Mouse (Mus musculus) erythroblast, adult 5-6 weeks (primary cell): ENCODE measurements around the gene Lrrc52. TPM values are rescaled to one million over a fixed set of nuclear protein-coding genes. Genes with fewer than 3 reads are reported as not detected.

Experiments used
- ATAC-seq: replicated peaks from 2 replicates; pipeline ENCODE4 v1.8.0; 2016; ENCODE audit warnings: moderate number of reproducible peaks, mild to moderate bottlenecking, moderate TSS enrichment, inconsistent platforms; ENCODE audit not compliant: poor library complexity, low FRiP score, severe bottlenecking
- total RNA-seq, 2 experiments: library from RNA; stranded (forward) in 1 of 2; stranded (reverse) in 1 of 2; fragments of 150-400 nt in 1 of 2; fragments of 200-764, 138-1000 nt in 1 of 2; gene quantifications; 2 replicates each; pipeline versions ENCODE4 v1.2.3 to v1.2.4; 2015 to 2017; ENCODE audit warnings: low replicate concordance in 2 of 2

The Lrrc52 gene
- total RNA-seq (2015; ENCODE audit: low replicate concordance) (not detected in 2 replicates), total RNA-seq (2017; ENCODE audit: low replicate concordance) (not detected in 2 replicates)

GRCm38 (mm10) chr1:167466765-167467426 is at the start of gene Lrrc52:
Gene Lrrc52, minus strand, starts transcription at chr1:167466780.
- no peak for ATAC-seq

- ATAC-seq: no peak
Observed at GRCm38 (mm10) chr1:167511621-167512020, 45.0 kb upstream of the Lrrc52 start.

- ATAC-seq: no peak
Observed at GRCm38 (mm10) chr1:167506048-167506447, 39.5 kb upstream of the Lrrc52 start.

GRCm38 (mm10) chr1:167505427-167505826 is 38.8 kb upstream of the Lrrc52 start:
- ATAC-seq: no peak

- no peak for ATAC-seq
Observed at GRCm38 (mm10) chr1:167499097-167499850, 32.7 kb upstream of the Lrrc52 start.

- ATAC-seq: no peak
Observed at GRCm38 (mm10) chr1:167497991-167498390, 31.4 kb upstream of the Lrrc52 start.

- no peak for ATAC-seq
Observed at GRCm38 (mm10) chr1:167497560-167497959, 31.0 kb upstream of the Lrrc52 start.

- ATAC-seq: no peak
Observed at GRCm38 (mm10) chr1:167491501-167491900, 24.9 kb upstream of the Lrrc52 start.

GRCm38 (mm10) chr1:167487933-167488332 is 21.4 kb upstream of the Lrrc52 start:
- no peak for ATAC-seq

GRCm38 (mm10) chr1:167486959-167487680 is 20.5 kb upstream of the Lrrc52 start:
- no peak for ATAC-seq

- no peak for ATAC-seq
Observed at GRCm38 (mm10) chr1:167482863-167483262, 16.3 kb upstream of the Lrrc52 start.

GRCm38 (mm10) chr1:167473585-167473984 is 7.0 kb upstream of the Lrrc52 start:
- no peak for ATAC-seq

- 0 out of 2 replicates have a peak, but pooled peaks have one; percentile 52 for ATAC-seq
Observed at GRCm38 (mm10) chr1:167467916-167468315, 1.3 kb upstream of the Lrrc52 start.

GRCm38 (mm10) chr1:167457311-167457710 is 9.3 kb downstream of the Lrrc52 start:
- ATAC-seq: no peak

GRCm38 (mm10) chr1:167453048-167453447 is 13.5 kb downstream of the Lrrc52 start:
- no peak for ATAC-seq

- no peak for ATAC-seq
Observed at GRCm38 (mm10) chr1:167452456-167452855, 14.1 kb downstream of the Lrrc52 start.

- ATAC-seq: no peak
Observed at GRCm38 (mm10) chr1:167448598-167448997, 18.0 kb downstream of the Lrrc52 start.

GRCm38 (mm10) chr1:167448088-167448487 is 18.5 kb downstream of the Lrrc52 start:
- no peak for ATAC-seq

- peak; percentile 82 for ATAC-seq
Observed at GRCm38 (mm10) chr1:167446516-167446915, 20.1 kb downstream of the Lrrc52 start.

- ATAC-seq: peak; percentile 61
Observed at GRCm38 (mm10) chr1:167445167-167445566, 21.4 kb downstream of the Lrrc52 start.
